Mouse (Mus musculus): Measurements from ENCODE around the gene Pipox.

- no peak for TF ChIP-seq CHD2 (IDR thresholded peaks at IDR 0.05; ENCODE audit: low read depth, low read length)
- TF ChIP-seq ZC3H11A (IDR thresholded peaks at IDR 0.05; ENCODE audit: borderline replicate concordance, low read depth, low read length) = no peak
- no peak for TF ChIP-seq HCFC1 (IDR thresholded peaks at IDR 0.05; ENCODE audit: borderline replicate concordance, insufficient read depth, low read length)
- no peak for TF ChIP-seq MAFK (IDR thresholded peaks at IDR 0.05; ENCODE audit: insufficient read depth, low read depth, low read length)
- no peak for TF ChIP-seq ZNF384 (IDR thresholded peaks at IDR 0.05; ENCODE audit: low read depth, low read length)
Measured at GRCm38 (mm10) chr11:77860947-77861346, 32.9 kb downstream of the Pipox start.
